Mouse (Mus musculus) forebrain, embryonic 16.5 days (tissue): ENCODE results near the gene Il18. TPM values are rescaled to one million over a fixed set of nuclear protein-coding genes. Genes with fewer than 3 reads are reported as not detected.

ENCODE experiments used
- ATAC-seq: fragments of 200-750 bp; cut with Nextera tagmentation; 2 replicates; pipeline ENCODE4 v1.8.0; 2017; ENCODE audit warnings: mild to moderate bottlenecking, moderate library complexity
- H3K27ac ChIP-seq: fragments of 300-500 bp; sonication (generic); 2 replicates; pipeline ENCODE4 v1.5.1; 2014; ENCODE audit warnings: low read length, control low read depth
- H3K27me3 ChIP-seq: fragments of 300-500 bp; sonication (generic); replicated peaks from 2 replicates; pipeline ENCODE4 v1.6.1; 2014; ENCODE audit warnings: low read length; ENCODE audit not compliant: control insufficient read depth, insufficient read depth
- H3K36me3 ChIP-seq: fragments of 300-500 bp; sonication (generic); 2 replicates; pipeline ENCODE4 v1.6.1; 2014; ENCODE audit not compliant: control insufficient read depth, insufficient read depth
- H3K4me1 ChIP-seq: fragments of 300-500 bp; sonication (generic); replicated peaks from 2 replicates; pipeline ENCODE4 v1.6.1; 2014; ENCODE audit warnings: low read length; ENCODE audit not compliant: control insufficient read depth, insufficient read depth
- H3K4me2 ChIP-seq: fragments of 300-500 bp; sonication (generic); 2 replicates; pipeline ENCODE4 v1.6.1; 2014; ENCODE audit warnings: mild to moderate bottlenecking, low read length, control low read depth
- H3K4me3 ChIP-seq: fragments of 300-500 bp; sonication (generic); replicated peaks from 2 replicates; pipeline ENCODE4 v1.5.1; 2014; ENCODE audit warnings: mild to moderate bottlenecking, low read length, control low read depth
- H3K9ac ChIP-seq: fragments of 300-500 bp; sonication (generic); replicated peaks from 2 replicates; pipeline ENCODE4 v1.6.1; 2014; ENCODE audit warnings: low read depth, low read length, control low read depth
- H3K9me3 ChIP-seq: fragments of 300-500 bp; sonication (generic); 2 replicates; pipeline ENCODE4 v1.6.1; 2016; ENCODE audit warnings: low read length; ENCODE audit not compliant: control insufficient read depth
- WGBS: fragments of 180-500 bp; shearing (Covaris S2); extraction: QIAGEN DNeasy Blood & Tissue Kit; methylation state at CpG from one replicate; pipeline ENCODE4 v1.1.7; 2014; 5-methylcytosine and 5-hydroxymethylcytosine counted together
- polyA plus RNA-seq: library from polyadenylated mRNA; unstranded; fragments of >200 nt; fragmentation: Nextera tagmentation; extraction: Ambion mirVana; gene quantifications from 2 replicates; pipeline ENCODE4 v1.2.1, GENCODE M21; 2015

Gene Il18
- polyA plus RNA-seq, 1 experiment from 2014 or later, result 15.8 TPM

DNA sequence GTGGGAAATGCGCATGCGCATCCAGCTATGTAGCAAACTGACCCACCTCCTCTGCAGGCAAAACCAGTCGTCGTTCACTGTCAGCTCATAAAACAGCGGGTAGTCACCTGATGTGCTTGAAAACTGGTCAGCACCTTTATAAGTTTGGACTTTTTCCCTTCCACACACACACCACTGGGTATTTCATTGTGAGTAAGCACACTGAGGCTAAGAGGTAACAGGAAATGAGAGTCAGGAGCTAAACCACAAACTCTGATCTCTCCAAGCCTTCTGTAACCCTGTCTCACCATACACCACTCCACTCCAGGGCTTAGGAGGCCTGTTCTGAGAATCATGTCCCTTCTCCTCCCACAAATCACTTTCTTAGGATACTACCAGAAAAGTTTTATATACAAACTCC, 29.0 kb upstream of the Il18 start:
- WGBS, result 87% methylated on average over 5 of the region's 5 CpGs
- ATAC-seq, result no peak
- no peak overlapping the region for H3K4me2 ChIP-seq

DNA sequence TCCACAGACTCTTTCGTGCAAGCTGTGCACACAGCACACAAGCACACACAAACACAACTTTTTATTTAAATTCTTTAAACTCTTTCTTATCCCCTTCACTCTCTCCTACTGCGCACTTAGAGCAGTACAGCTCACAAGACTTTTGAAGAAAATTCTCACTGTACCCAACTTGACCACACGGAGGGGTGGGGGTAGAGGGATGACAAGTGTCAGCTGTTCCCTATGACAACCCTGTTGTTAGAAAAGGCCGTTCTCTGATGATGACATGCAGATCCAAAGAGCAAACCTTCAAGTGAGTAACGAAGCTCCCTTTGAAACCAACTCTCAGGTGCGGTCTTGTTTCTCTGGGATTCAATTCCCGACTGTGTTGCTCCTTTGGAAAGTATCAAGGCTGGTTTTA, 26.8 kb upstream of the Il18 start:
- peak overlapping the region; percentile 54 for H3K4me2 ChIP-seq
- H3K9ac ChIP-seq, result peak overlapping the region; percentile 74
- no peak overlapping the region for H3K27ac ChIP-seq
- H3K9me3 ChIP-seq, result no peaks in the 10 kb centered on the region
- 43% methylated on average over 7 of the region's 7 CpGs for WGBS
- H3K4me3 ChIP-seq, result peak overlapping the region; percentile 75
- H3K36me3 ChIP-seq, result no peaks in the 10 kb centered on the region
- no peak; the same call in 1 of the 2 replicates for ATAC-seq
- peaks cover 6% of the 10 kb centered on the region for H3K4me1 ChIP-seq
- H3K27me3 ChIP-seq, result no peaks in the 10 kb centered on the region

More for the DNA sequence above, 29.0 kb upstream of the Il18 start:
- H3K9ac ChIP-seq, result no peak overlapping the region
- H3K27me3 ChIP-seq, result no peaks in the 10 kb centered on the region
- no peak overlapping the region for H3K27ac ChIP-seq
- H3K36me3 ChIP-seq, result no peaks in the 10 kb centered on the region
- H3K9me3 ChIP-seq, result no peaks in the 10 kb centered on the region
- H3K4me3 ChIP-seq, result no peak overlapping the region
- H3K4me1 ChIP-seq, result peaks cover 6% of the 10 kb centered on the region

DNA sequence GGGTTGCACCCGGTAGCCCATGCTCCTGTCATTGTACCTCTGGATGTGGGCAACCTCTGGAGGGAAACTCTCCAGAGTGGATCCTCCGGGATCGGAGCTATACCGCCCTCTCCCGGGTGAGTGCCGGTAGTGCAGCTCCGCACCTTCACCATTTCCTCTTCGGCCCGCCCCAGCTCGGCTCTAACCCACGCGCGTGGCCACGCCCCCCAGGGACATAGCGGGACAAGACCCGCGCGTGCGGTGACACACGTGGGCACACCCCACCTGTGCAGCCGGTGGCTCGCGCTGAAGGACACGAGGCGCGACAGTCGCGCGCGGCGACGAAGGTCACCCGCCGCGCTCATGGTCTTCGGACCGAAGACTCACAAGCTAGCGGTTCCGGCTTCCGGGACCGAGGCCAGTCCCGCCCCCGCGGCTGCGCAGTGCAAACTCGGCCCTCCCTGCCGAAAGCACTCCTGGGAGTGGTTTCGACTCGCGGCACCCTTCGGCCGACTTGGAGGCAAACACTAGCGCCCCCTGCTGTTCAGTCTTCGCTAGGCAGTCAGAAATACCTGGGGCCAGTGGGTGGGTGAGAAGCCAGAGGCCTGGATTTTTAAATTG, 26.2 kb upstream of the Il18 start, which contains the start of gene Pts:
Gene Pts, minus strand, starts transcription at position 432 of the 600 bp plus-strand sequence.
- Histone ChIP-seq H3K27me3 (no peaks in the 10 kb centered on the region), H3K4me2 (peak within 1 kb of the TSS; percentile 54), H3K36me3 (no peaks in the 10 kb centered on the region), H3K4me3 (peak within 1 kb of the TSS; percentile 75), H3K9me3 (no peaks in the 10 kb centered on the region), H3K9ac (peak within 1 kb of the TSS; percentile 74), H3K27ac (peak within 1 kb of the TSS; percentile 69), H3K4me1 (peaks cover 6% of the 10 kb centered on the region)
- under 1% methylated on average over 50 of the region's 54 CpGs for WGBS
- ATAC-seq, result peak; percentile 99

DNA sequence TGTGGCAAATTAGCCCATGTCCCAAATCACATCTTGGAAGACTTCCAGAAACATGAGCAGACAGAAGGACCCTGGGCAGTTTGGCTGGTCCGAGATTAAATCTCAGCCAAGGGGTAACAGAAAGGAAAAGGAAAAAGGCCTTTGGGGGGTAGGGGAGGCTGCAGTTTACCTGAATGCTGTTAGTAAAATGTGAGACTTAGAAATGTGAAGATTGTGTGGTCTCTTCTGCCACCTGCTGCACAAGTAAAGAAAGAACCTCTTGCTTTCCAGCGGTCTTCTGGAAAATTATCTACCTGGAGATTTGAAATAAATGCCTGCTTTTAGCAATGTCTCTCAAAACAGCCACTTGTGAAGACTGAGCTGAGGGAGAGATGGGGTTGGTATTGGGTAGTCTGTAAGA, 23.7 kb upstream of the Il18 start:
- Histone ChIP-seq H3K27ac (no peak overlapping the region), H3K4me3 (no peak overlapping the region), H3K4me2 (no peak overlapping the region), H3K9me3 (no peaks in the 10 kb centered on the region), H3K36me3 (no peaks in the 10 kb centered on the region), H3K9ac (no peak overlapping the region), H3K27me3 (no peaks in the 10 kb centered on the region), H3K4me1 (peaks cover 6% of the 10 kb centered on the region)
- ATAC-seq, result no peak
- 25% methylated on average over 2 of the region's 2 CpGs for WGBS

DNA sequence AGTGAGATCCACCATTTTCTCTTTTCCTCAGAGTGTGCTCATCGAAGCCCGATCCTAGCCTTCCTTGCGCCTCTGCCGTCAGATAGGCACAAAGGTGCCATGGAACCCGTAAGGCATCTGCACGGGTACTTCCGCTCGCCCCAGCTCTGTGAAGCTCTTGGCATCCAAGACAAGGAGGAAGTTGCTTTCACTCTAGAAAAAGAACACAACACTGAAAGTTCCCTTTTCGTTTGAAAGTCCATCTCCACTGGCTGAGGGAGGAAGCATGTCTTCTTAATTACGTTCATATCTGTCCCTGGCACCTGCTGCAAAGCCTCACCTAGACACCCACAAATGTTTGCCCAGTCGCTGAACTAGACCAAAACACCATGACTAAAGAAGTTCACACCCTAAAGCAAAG, 21.3 kb upstream of the Il18 start:
- ATAC-seq, result no peak
- H3K4me3 ChIP-seq, result no peak overlapping the region
- no peaks in the 10 kb centered on the region for H3K36me3 ChIP-seq
- H3K27ac ChIP-seq, result no peak overlapping the region
- no peaks in the 10 kb centered on the region for H3K4me1 ChIP-seq
- no peaks in the 10 kb centered on the region for H3K27me3 ChIP-seq
- H3K4me2 ChIP-seq, result no peak overlapping the region
- no peaks in the 10 kb centered on the region for H3K9me3 ChIP-seq
- no peak overlapping the region for H3K9ac ChIP-seq
- 85% methylated on average over 11 of the region's 11 CpGs for WGBS

DNA sequence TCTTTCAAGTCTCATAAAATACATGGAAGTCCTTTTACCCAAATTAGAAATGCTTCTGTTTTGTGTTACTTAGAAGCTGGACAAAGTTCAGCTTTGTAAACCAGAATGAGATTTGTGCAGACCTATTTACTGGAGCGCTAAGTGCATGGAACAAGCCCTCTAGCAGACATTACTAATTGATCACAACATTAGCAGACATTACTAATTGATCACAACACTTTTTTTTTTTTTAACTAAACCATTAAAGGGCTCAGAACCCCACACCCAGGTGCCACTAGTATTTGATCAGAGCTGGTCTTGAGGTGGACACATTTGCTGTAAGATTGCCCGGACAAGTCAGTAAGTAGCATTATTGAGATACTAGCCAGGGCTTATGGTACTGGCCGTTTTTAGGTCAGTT, 20.8 kb upstream of the Il18 start:
- 75% methylated on average over 3 of the region's 3 CpGs for WGBS

DNA sequence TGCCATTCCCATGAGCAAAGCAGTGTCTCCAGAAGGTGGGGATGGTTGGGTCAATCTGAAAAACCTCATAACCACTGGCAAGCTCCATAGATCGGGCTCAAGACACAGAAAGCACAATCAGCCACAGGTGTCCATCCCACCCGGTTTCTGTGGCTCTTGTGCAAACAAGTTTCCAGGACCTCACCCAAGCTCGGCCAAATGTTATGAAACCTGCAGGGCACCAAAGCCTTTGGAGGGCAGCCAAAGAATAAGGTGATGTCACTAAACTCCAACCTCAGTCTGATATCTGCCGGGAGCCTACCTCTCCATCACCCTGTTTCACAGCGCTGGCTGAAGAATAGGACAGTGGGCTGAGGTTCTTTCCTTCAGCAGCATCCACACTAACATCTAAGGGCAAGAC, 18.7 kb upstream of the Il18 start:
- no peaks in the 10 kb centered on the region for H3K9me3 ChIP-seq
- no peaks in the 10 kb centered on the region for H3K36me3 ChIP-seq
- no peaks in the 10 kb centered on the region for H3K27me3 ChIP-seq
- no peak overlapping the region for H3K4me2 ChIP-seq
- ATAC-seq, result no peak
- H3K4me1 ChIP-seq, result peaks cover 4% of the 10 kb centered on the region; the same call in 1 of the 2 replicates
- H3K9ac ChIP-seq, result no peak overlapping the region
- H3K27ac ChIP-seq, result no peak overlapping the region
- 80% methylated on average over 5 of the region's 5 CpGs for WGBS
- no peak overlapping the region for H3K4me3 ChIP-seq

More for the DNA sequence above, 20.8 kb upstream of the Il18 start:
- Histone ChIP-seq H3K27me3 (no peaks in the 10 kb centered on the region), H3K4me1 (no peaks in the 10 kb centered on the region), H3K36me3 (no peaks in the 10 kb centered on the region), H3K9me3 (no peaks in the 10 kb centered on the region), H3K9ac (no peak overlapping the region), H3K27ac (no peak overlapping the region), H3K4me3 (no peak overlapping the region), H3K4me2 (no peak overlapping the region)
- ATAC-seq, result no peak

DNA sequence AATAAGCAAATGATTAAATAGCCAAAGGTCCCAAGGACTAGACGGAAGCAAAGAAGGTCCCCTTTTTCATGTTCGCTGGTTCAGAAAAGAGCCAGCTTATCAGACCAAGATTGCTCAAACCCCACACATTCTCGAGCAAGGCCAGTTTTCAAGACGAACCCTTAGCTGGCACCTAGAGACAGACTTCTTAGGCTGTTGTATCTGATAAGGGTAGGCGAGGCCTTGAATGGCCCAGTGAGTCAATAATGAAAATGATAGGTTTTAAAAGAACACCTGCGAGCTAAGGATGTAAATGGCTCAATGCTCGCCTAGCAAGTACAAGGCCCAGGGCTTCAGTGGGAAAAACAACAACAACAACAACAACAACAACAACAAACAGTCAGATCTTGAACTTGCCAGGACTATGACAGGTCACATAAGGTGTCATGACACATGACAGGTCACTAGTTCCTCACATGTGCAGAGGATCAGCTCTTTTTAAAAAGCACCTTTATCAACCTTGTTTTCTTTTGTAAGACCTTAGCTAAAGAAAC, 18.0 kb upstream of the Il18 start:
- H3K4me3 ChIP-seq, result no peak overlapping the region
- no peak overlapping the region for H3K27ac ChIP-seq
- no peaks in the 10 kb centered on the region for H3K9me3 ChIP-seq
- peaks cover 4% of the 10 kb centered on the region; the same call in 1 of the 2 replicates for H3K4me1 ChIP-seq
- no peak overlapping the region for H3K4me2 ChIP-seq
- no peak for ATAC-seq
- no peaks in the 10 kb centered on the region for H3K36me3 ChIP-seq
- H3K9ac ChIP-seq, result no peak overlapping the region
- WGBS, result 83% methylated on average over 7 of the region's 7 CpGs
- H3K27me3 ChIP-seq, result no peaks in the 10 kb centered on the region

DNA sequence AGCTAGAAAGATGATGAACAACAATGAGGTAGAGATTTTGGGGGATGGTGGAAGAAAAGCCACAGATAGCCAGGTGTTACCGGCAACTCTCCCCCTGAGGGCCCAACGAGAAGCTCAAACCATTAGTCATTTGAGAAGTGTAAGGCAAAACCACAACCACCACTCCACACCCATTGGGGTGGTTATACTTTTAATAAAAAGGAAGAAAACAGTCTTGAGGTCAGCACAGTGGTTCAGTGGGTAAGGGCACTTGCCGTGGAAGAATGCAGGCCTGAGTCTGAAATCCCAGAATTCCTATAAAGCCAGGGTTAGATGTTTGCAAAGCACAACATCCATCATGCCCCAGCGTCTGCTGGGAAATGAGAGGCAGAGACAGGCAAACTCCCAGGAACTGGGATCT, 17.3 kb upstream of the Il18 start:
- H3K27me3 ChIP-seq, result no peaks in the 10 kb centered on the region
- no peak overlapping the region for H3K9ac ChIP-seq
- H3K27ac ChIP-seq, result no peak overlapping the region
- peaks cover 4% of the 10 kb centered on the region; the same call in 1 of the 2 replicates for H3K4me1 ChIP-seq
- WGBS, result 89% methylated on average over 4 of the region's 4 CpGs
- no peaks in the 10 kb centered on the region for H3K9me3 ChIP-seq
- H3K36me3 ChIP-seq, result no peaks in the 10 kb centered on the region
- no peak overlapping the region for H3K4me2 ChIP-seq
- ATAC-seq, result no peak
- no peak overlapping the region for H3K4me3 ChIP-seq
